ENCODE assay signal across 8 mouse cellular contexts in the genomic region with DNA sequence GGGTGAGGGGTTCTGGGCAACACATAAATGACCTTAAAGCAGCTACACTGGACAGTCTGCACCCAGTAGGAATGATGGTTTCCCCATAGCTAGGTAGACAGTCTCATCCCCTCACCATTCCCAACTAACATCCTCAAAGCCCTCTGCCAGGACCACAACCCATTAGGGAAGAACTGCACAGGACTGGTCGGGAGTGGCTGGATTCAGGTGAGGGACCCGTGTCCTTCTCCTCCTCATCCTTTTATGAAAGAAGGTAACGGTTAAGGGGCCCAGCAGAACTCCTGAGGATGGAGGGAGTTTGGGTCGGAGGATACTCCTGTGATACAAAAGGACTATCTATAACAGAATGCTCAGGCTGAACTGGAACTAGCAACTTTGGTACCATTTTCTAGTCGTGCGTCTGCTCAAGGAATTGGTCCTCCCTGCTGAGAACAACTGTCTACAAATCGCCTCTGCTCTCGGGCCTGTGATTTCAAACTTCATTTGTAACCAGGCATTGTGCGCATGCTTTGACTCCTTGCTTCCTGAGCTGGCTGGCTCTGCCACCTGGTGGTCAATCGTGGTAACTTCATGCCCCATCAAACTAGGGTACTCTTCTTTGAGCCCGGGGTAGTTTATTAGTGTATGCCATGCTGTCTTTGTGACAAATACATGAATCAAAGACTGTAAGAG.
A peak's percentile ranks its signal among the peaks of the same experiment; 100 is the strongest.
DNase-seq lines count a peak whose midpoint lies in the region; ATAC-seq and TF ChIP-seq lines count a peak whose summit lies in the region.

No protein-coding gene starts in this region.

- peak; percentile 98 for TF ChIP-seq RAD21 in MEL (IDR thresholded peaks at IDR 0.05; ENCODE audit: low read depth, low read length)

- 25% methylated on average over 11 of the region's 11 CpGs for WGBS in forebrain, embryonic 16.5 days
- 27% methylated on average over 11 of the region's 11 CpGs for WGBS in hindbrain, embryonic 10.5 days

- peak overlapping the region; percentile 34 for H3K9ac ChIP-seq in MEL (ENCODE audit: control insufficient read depth, low read depth, low read length, poor library complexity, severe bottlenecking)
- H3K9ac ChIP-seq in forebrain, embryonic 16.5 days (replicated peaks; ENCODE audit: low read depth, low read length), result no peak overlapping the region

- TF ChIP-seq EP300 in MEL (IDR thresholded peaks at IDR 0.05; ENCODE audit: low read depth in 1 of 2, low read length in 2 of 2), result no peak

- peaks cover 0 to 12% of the 10 kb centered on the region in 2 experiments; a peak in 2 of 4 replicates for H3K36me3 ChIP-seq in MEL (ENCODE audit: control insufficient read depth in 1 of 2, insufficient read depth in 2 of 2, low read length in 2 of 2)
- no peaks in the 10 kb centered on the region for H3K36me3 ChIP-seq in forebrain, embryonic 16.5 days (ENCODE audit: control insufficient read depth, insufficient read depth)
- no peaks in the 10 kb centered on the region for H3K36me3 ChIP-seq in hindbrain, embryonic 10.5 days

- DNase-seq in MEL (ENCODE audit: low read depth, low spot score), result peak; percentile 89
- DNase-seq in cerebellum, adult 11-12 months, result peak; percentile 44
- peak; percentile 79 for DNase-seq in hindbrain, embryonic 10.5 days (ENCODE audit: low spot score)
- peak; percentile 71 to 89 for DNase-seq in layer of hippocampus, adult 8-10 months (ENCODE audit: low spot score in 2 of 2)
- peak; percentile 88 for DNase-seq in lung, postnatal 36 days
- peak; percentile 90 for DNase-seq in retina, embryonic 14.5 days (ENCODE audit: low spot score)
- peak; percentile 62 to 70 for DNase-seq in thymus, postnatal 36 days

- H3K9me3 ChIP-seq in MEL (replicated peaks; ENCODE audit: insufficient read depth, low read length), result no peaks in the 10 kb centered on the region
- no peaks in the 10 kb centered on the region for H3K9me3 ChIP-seq in forebrain, embryonic 16.5 days (ENCODE audit: control insufficient read depth, low read length)
- H3K9me3 ChIP-seq in hindbrain, embryonic 10.5 days, result no peaks in the 10 kb centered on the region

- TF ChIP-seq CTCF in MEL (IDR thresholded peaks at IDR 0.05 in 2 of 3, conservative IDR thresholded peaks at IDR 0.05 in 1 of 3; ENCODE audit: control insufficient read depth in 1 of 3, insufficient read depth in 1 of 3, low read depth in 2 of 3, low read length in 3 of 3, poor library complexity in 1 of 3, severe bottlenecking in 1 of 3), result peak; percentile 94 to 96 (median 95)

- ATAC-seq in forebrain, embryonic 16.5 days, result peak; percentile 83

- no peak for TF ChIP-seq POLR2A in MEL (IDR thresholded peaks at IDR 0.05; ENCODE audit: control insufficient read depth in 1 of 2, insufficient read depth in 1 of 2, low read depth in 1 of 2, low read length in 2 of 2, poor library complexity in 1 of 2)

- no peak overlapping the region for H3K27ac ChIP-seq in MEL (ENCODE audit: control insufficient read depth, low read depth, low read length)
- no peak overlapping the region for H3K27ac ChIP-seq in forebrain, embryonic 16.5 days (ENCODE audit: low read length)
- no peak overlapping the region for H3K27ac ChIP-seq in hindbrain, embryonic 10.5 days

- no peaks in the 10 kb centered on the region for H3K79me2 ChIP-seq in MEL (ENCODE audit: control insufficient read depth, insufficient read depth, low read length, poor library complexity)

- H3K4me1 ChIP-seq in MEL (ENCODE audit: control insufficient read depth in 1 of 2, insufficient read depth in 2 of 2, low read length in 2 of 2), result peaks cover 7 to 15% of the 10 kb centered on the region in 2 experiments; a peak in 3 of 4 replicates
- H3K4me1 ChIP-seq in forebrain, embryonic 16.5 days (replicated peaks; ENCODE audit: control insufficient read depth, insufficient read depth, low read length), result 0 out of 2 replicates have a peak, but pooled peaks cover 4% of the 10 kb centered on the region
- H3K4me1 ChIP-seq in hindbrain, embryonic 10.5 days (replicated peaks), result peaks cover 9% of the 10 kb centered on the region

- H3K4me2 ChIP-seq in forebrain, embryonic 16.5 days (ENCODE audit: low read length), result no peak overlapping the region

- no peak overlapping the region for H3K4me3 ChIP-seq in MEL (ENCODE audit: control insufficient read depth in 1 of 2, insufficient read depth in 1 of 2, low read depth in 2 of 2, low read length in 2 of 2)
- no peak overlapping the region for H3K4me3 ChIP-seq in forebrain, embryonic 16.5 days (replicated peaks; ENCODE audit: low read length)
- H3K4me3 ChIP-seq in hindbrain, embryonic 10.5 days, result no peak overlapping the region

- no peaks in the 10 kb centered on the region for H3K27me3 ChIP-seq in MEL (ENCODE audit: control insufficient read depth in 1 of 2, insufficient read depth in 2 of 2, low read length in 2 of 2)
- H3K27me3 ChIP-seq in forebrain, embryonic 16.5 days (replicated peaks; ENCODE audit: control insufficient read depth, insufficient read depth, low read length), result no peaks in the 10 kb centered on the region
- no peaks in the 10 kb centered on the region for H3K27me3 ChIP-seq in hindbrain, embryonic 10.5 days (ENCODE audit: insufficient read depth, poor library complexity, severe bottlenecking)

TF ChIP-seq in MEL, 35 proteins besides CTCF, POLR2A, EP300 and RAD21:
- 0 out of 2 replicates have a peak, but pooled peaks have one; percentile 13 for TF ChIP-seq MAZ (IDR thresholded peaks at IDR 0.05; ENCODE audit: low read depth, low read length)
- no peak for TF ChIP-seq NELFE (IDR thresholded peaks at IDR 0.05; ENCODE audit: low read depth, low read length)
- TF ChIP-seq E2F4 (IDR thresholded peaks at IDR 0.05; ENCODE audit: borderline replicate concordance, low read depth, low read length), result no peak
- TF ChIP-seq RCOR1 (IDR thresholded peaks at IDR 0.05; ENCODE audit: low read depth, low read length), result no peak
- TF ChIP-seq MYC (IDR thresholded peaks at IDR 0.05; ENCODE audit: low read depth, low read length), result peak; percentile 80
- peak; percentile 58; the same call in 1 of the 2 replicates for TF ChIP-seq SIN3A (IDR thresholded peaks at IDR 0.05; ENCODE audit: low read length)
- TF ChIP-seq MAX (IDR thresholded peaks at IDR 0.05; ENCODE audit: low read length), result peak; percentile 60; the same call in 1 of the 2 replicates
- no peak for TF ChIP-seq TAL1 (IDR thresholded peaks at IDR 0.05; ENCODE audit: low read length)
- peak; percentile 99 for TF ChIP-seq SMC3 (IDR thresholded peaks at IDR 0.05; ENCODE audit: low read depth, low read length)
- TF ChIP-seq MEF2A (IDR thresholded peaks at IDR 0.05; ENCODE audit: extremely low read depth, insufficient replicate concordance, low read depth, low read length, poor library complexity, severe bottlenecking), result no peak
- peak; percentile 99 for TF ChIP-seq ZC3H11A (IDR thresholded peaks at IDR 0.05; ENCODE audit: low read depth, low read length)
- TF ChIP-seq TBP (IDR thresholded peaks at IDR 0.05; ENCODE audit: low read depth, low read length), result no peak
- TF ChIP-seq BHLHE40 (IDR thresholded peaks at IDR 0.05; ENCODE audit: borderline replicate concordance, low read depth, low read length), result no peak
- TF ChIP-seq NRF1 (IDR thresholded peaks at IDR 0.05; ENCODE audit: insufficient read depth, low read depth, low read length, poor library complexity, severe bottlenecking), result peak; percentile 64
- TF ChIP-seq ZMIZ1 (IDR thresholded peaks at IDR 0.05; ENCODE audit: low read depth, low read length), result no peak
- TF ChIP-seq USF2 (IDR thresholded peaks at IDR 0.05; ENCODE audit: borderline replicate concordance in 1 of 2, insufficient read depth in 1 of 2, low read depth in 1 of 2, low read length in 2 of 2), result no peak
- TF ChIP-seq MXI1 (IDR thresholded peaks at IDR 0.05; ENCODE audit: low read depth, low read length), result peak; percentile 50; the same call in 1 of the 2 replicates
